Mouse (Mus musculus) right cerebral cortex, adult 18-20 months (tissue): ENCODE data around the gene Pde4d.
A peak's percentile ranks its signal among the peaks of the same experiment; 100 is the strongest.

Experiments used
- DNase-seq: peaks from one replicate; pipeline ENCODE4 v3.0.0; 2022; ENCODE audit warnings: mixed read lengths

The Pde4d gene

DNA sequence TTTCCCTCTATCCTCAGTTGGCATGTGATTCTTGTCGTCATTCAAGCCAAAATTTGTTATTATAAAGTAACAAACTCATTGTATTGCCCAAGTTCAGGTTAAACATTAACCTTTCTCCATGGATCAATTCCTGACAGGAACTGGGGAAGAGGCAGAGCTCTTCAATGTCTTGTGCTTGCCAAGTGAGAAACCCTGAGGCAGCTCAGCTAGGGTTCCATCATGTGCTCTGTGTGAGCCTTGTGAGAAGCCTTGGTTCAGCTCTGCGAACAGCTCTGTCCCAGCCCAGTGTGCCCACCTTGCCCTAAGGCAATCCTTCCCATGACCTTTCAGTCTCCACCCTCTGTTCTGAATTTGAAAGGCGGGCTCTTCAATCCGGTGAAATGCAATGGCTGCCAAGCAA lies 1150.0 kb downstream of the Pde4d start:
- DNase-seq, result no peak

DNA sequence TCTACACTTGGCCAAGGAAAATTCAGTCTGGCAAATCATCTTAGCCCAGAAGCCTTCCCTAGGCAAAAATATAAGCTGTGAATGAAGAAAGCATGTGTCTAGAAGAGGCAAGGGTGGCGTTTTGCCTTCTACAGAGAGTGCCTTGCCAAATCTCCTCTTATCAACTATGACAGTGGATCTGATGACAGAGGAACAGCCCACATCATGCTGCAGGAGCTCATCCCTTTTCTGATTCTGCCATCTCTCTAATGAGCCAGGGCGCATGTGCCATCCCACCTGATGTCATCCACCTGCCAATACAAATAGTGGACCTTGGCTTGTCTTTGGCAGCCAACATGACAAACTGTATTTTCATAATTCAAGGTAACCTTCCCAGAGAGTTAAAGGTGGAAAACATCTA lies 1154.3 kb downstream of the Pde4d start:
- DNase-seq, result peak; percentile 13

GRCm38 (mm10) chr13:109605140-109605539 lies 1155.4 kb downstream of the Pde4d start:
- no peak for DNase-seq

DNA sequence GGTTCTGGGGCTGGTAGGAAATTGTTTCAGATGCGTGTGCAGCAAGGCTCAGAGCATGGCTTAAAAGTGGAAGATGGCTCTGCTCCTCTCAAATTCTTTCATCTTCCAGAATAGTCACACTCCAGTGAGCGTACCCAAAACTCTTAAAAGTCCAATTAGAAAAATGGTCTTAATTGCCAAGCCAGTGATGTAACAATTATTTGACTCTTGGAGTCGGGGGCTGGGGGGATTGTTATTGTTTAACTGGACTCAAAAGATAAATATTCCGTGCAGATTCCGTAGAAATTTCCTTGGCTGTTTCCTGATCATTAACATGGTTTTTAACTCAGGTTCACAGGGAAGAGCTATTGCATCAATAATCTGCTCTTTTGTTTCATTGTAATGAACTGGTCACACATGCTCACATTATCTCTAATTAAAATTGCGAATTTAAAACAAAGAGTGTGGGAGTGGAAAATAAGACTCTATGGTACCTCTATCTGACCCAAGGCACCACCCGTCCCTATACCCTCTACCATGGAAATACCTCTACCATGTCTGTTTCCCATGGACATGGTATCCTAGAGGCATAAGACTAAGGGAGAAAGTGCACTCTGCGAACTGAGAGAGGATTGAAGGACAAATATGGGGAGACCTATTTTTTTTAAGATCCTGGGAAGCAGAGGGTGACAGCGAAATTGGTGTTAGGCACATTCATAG lies 1159.5 kb downstream of the Pde4d start:
- no peak for DNase-seq

DNA sequence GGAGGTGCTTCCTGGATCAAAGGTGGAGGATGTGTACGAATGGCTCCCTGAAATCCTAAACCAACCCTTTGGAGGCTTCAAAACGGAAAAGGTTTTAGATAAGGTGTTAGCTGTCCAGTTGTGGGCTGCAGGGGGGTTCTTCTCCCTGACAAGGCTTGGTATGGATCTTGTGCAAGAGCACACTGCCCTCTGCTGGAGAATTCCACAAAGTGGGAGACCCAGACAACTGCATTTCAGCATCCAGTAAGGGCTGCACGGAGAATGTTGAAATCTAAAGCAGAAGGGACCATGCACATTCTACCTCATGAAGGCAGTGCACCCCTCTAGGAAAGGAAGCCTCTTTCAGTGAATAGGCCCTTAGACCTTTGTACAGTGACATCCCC lies 1160.0 kb downstream of the Pde4d start:
- peak; percentile 52 for DNase-seq

DNA sequence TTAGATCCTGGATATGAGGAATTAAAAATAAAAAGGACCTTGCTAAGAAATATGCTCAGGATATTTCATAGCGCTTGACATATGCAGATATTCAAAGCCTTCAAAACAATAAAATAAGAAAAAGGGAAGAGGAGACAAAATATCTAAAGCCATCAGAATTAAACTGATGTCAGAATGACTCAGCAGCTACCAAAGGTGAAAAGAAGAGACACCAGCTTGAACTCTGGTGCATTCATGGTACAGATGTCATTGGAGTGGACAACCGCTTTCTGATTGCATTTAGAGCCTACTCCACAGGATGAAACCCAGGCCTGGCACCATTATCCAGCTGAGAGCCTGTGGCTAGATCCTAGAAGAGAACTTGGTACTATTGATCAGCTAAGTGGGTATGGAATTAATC lies 1161.0 kb downstream of the Pde4d start:
- DNase-seq, result no peak

GRCm38 (mm10) chr13:109615213-109615784 lies 1165.6 kb downstream of the Pde4d start:
- no peak for DNase-seq

DNA sequence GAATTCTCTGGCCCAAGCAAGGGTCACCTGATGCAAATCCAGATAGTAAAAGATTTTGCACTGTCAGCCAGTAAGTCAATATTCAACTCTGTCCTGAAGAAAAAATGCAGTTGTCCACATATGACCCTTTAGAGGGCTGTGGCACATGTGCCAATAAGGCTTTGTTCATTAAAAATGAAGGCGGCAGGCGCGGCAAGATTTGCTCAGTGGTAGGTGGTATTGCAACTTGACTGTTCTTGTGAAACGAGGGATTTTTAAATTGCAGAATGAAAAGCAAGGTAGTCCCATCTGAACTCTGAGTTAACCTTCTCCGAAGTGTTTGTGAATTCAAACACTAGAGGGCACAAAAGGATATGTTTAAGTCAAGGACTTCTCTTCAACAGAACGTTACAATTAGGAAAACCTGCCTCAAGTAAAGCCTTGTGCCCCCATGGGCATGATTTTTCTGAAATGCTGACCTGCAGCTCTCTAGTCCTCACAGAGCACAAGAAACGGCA lies 1166.1 kb downstream of the Pde4d start:
- no peak for DNase-seq

DNA sequence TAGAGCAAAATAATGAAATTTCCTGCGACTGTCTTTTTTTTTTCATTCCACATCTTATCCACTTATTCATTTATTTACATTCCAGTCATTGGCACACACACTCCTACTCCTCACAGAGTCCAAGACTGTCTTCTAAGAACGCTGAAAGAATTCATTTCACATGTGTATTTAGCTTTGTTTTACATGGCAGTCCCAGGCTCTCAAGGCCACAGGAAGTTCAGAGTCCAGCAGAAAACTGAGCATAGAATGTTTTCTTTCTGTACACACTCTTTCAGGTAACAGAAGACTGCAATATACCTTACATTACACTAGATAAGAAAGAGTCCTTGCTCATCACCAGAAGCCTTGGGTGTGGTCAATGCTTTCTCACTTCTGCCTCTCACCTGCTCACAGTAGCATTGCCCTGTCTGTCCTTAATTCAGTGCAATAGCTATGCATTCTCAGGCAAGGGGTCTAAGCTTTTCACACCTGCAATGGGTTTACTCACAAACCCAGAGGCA lies 1169.5 kb downstream of the Pde4d start:
- no peak for DNase-seq

DNA sequence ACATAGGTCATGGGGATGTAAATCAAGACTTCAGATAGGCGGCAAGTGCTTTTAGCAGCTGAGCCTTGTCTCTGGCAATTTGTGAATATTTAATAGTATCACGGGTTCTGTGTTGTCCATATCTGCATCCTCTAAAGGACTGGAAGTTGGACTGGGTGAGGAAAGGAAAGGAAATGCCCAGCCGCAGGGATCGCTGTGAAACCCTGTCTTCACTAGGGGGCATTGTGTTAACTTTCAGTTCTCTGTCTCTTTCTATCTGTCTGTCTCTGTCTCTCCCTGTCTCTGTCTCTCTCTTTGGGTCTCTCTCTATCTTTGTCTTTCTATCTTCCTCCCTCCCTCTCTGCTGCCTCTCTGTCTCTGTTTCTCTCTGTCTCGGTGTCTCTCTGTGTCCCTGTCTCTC lies 1172.5 kb downstream of the Pde4d start:
- no peak for DNase-seq

- DNase-seq, result no peak
Measured at GRCm38 (mm10) chr13:109623201-109623600, 1173.5 kb downstream of the Pde4d start.

DNA sequence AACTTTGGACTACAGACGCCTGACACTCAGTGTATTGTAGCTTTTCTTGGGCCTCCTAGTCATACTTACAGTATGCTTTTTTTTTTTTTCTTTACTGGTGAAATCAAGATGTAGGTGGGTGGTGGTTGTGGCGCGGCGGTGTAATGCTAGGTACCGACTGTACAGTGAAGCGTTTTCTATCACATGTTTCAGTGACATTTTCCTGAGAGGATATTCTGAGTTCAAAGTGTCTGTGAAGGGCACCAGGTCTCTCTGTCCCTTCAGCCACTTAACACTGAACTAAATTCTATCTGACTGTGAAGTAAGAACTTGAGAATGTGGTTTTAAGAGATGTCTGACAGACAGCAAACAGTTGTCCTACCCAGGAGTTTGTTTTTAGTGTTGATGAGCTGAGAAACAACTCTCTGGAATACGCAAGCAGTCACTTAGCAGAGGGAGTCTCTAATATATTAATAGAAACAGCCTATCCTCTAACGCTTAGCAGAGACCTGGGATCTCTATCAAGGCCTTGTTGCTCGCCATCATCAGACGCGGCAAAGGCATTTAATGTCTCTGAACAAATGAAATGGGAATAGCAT lies 1175.1 kb downstream of the Pde4d start:
- DNase-seq, result no peak

- DNase-seq, result no peak
Measured at GRCm38 (mm10) chr13:109625466-109626129, 1175.8 kb downstream of the Pde4d start.

DNA sequence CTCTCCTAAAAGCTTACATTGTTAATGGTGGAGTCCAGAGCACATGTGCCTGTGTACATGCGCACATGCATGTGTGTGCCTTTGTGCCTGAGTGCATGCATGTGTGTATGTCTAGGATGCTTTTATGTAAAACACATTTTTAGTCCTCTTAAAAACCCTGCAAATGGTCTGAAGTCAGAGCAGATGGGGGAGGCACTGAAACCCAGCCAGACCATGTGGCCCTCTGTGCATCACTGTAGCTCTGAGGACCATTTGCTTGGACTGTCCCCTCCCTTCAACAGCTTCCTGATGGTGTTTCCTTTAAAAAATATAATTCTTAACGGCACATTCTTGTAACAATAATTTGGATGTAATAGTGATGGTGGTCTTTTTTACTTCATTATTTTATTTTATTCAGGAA lies 1177.5 kb downstream of the Pde4d start:
- no peak for DNase-seq

- no peak for DNase-seq
Measured at GRCm38 (mm10) chr13:109628606-109629005, 1178.9 kb downstream of the Pde4d start.

- DNase-seq, result no peak
Measured at GRCm38 (mm10) chr13:109629216-109629615, 1179.5 kb downstream of the Pde4d start.

DNA sequence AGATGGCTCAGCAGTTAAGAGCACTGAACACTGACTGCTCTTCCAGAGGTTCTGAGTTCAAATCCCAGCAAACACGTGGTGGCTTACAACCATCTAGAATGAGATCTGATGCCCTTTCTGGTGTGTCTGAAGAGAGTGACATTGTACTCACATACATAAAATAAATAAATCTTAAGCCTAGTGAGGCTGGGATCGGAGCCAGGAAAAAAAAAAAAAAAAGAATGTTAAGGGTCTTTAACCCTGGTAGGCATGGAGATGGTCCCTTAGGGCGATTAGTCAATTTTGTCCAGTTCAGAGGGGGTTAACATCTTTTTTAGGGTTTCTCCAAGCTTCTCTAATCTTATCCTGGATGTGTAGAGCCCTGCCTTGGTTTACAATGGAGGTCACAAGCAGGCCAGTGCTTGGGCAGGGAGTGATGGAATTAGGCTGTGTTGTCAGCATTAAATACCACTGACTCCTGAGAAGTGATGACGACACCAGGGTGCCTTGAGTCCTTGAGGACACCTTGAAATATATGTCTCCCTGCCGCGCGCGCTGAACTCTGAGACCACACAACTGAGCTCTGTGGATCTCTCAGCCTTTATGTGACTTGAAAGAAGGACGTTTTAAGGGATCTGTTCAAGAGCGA lies 1181.8 kb downstream of the Pde4d start:
- DNase-seq, result no peak

GRCm38 (mm10) chr13:109632387-109633036 lies 1182.8 kb downstream of the Pde4d start:
- no peak for DNase-seq

- DNase-seq, result no peak
Measured at GRCm38 (mm10) chr13:109633037-109633418, 1183.3 kb downstream of the Pde4d start.

GRCm38 (mm10) chr13:109635901-109636520 lies 1186.3 kb downstream of the Pde4d start:
- no peak for DNase-seq

- DNase-seq, result no peak
Measured at GRCm38 (mm10) chr13:109638273-109638672, 1188.5 kb downstream of the Pde4d start.

DNA sequence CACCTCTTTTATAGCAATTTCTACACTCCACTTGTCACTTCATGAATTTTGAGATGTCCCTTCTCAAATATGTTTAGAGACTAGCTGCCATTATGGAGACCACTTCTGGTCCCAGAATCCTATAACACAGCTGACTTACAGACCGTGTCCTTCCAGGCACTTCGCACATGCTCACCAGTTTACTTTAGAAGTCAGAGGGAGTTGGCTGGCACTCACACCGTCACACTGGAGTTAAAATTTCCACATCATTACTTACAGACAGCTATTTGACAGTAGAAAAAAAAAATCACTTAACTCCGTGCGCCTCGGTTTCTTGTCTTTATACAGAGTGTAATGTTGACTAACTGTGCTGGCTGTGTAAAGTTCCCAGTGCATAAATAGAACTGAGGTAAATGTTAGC lies 1189.5 kb downstream of the Pde4d start:
- DNase-seq, result no peak
